Mouse (Mus musculus): Measurements from ENCODE around the gene Dqx1.

The Dqx1 gene

GRCm38 (mm10) chr6:83069488-83070246 is 12.0 kb downstream of the Dqx1 start:
- in situ Hi-C loops (cut with MboI; ENCODE audit: unreplicated experiment in 2 of 2), result no loop called here

- in situ Hi-C loops (cut with MboI; ENCODE audit: unreplicated experiment in 2 of 2), result no loop called here
These were observed 12.4 kb downstream of the Dqx1 start, which contains the start of gene Tlx2 for GRCm38 (mm10) chr6:83070247-83070310. Gene Tlx2 (minus strand): TSS chr6:83070293.

GRCm38 (mm10) chr6:83070311-83071219 is 12.9 kb downstream of the Dqx1 start:
- in situ Hi-C loops (cut with MboI; ENCODE audit: unreplicated experiment in 2 of 2), result no loop called here

GRCm38 (mm10) chr6:83071220-83071619 is 13.6 kb downstream of the Dqx1 start:
- in situ Hi-C loops (cut with MboI; ENCODE audit: unreplicated experiment in 2 of 2), result no loop called here

GRCm38 (mm10) chr6:83074979-83075378 is 17.3 kb downstream of the Dqx1 start:
- in situ Hi-C loops (cut with MboI; ENCODE audit: unreplicated experiment in 2 of 2), result loop anchor here in 1 of 2 experiments (5.0 to 25.0 kb wide), 2 partner anchors 78 to 1113 kb away; partner anchors contain the start of gene Mrpl19

- in situ Hi-C loops (cut with MboI; ENCODE audit: unreplicated experiment in 2 of 2), result loop anchor here in 1 of 2 experiments (5.0 to 25.0 kb wide), 2 partner anchors 80 to 1115 kb away; partner anchors contain the start of gene Mrpl19
These were observed 20.1 kb downstream of the Dqx1 start, which contains the start of gene Pcgf1 for GRCm38 (mm10) chr6:83077630-83078323. Gene Pcgf1 (plus strand): TSS chr6:83077869.

- in situ Hi-C loops (cut with MboI; ENCODE audit: unreplicated experiment in 2 of 2), result loop anchor here in 1 of 2 experiments (5.0 to 25.0 kb wide), 2 partner anchors 81 to 1116 kb away; partner anchors contain the start of gene Mrpl19
These were observed 20.7 kb downstream of the Dqx1 start for GRCm38 (mm10) chr6:83078324-83078858.

GRCm38 (mm10) chr6:83080210-83080609 is 22.6 kb downstream of the Dqx1 start:
- in situ Hi-C loops (cut with MboI; ENCODE audit: unreplicated experiment in 2 of 2), result loop anchor here in 1 of 2 experiments (25.0 kb wide), 1 partner anchor 1118 kb away; the partner anchor contains the start of gene Mrpl19

- in situ Hi-C loops (cut with MboI; ENCODE audit: unreplicated experiment in 2 of 2), result loop anchor here in 1 of 2 experiments (25.0 kb wide), 1 partner anchor 1121 kb away; the partner anchor contains the start of gene Mrpl19
These were observed 25.9 kb downstream of the Dqx1 start for GRCm38 (mm10) chr6:83083497-83083896.

- in situ Hi-C loops (cut with MboI; ENCODE audit: unreplicated experiment in 2 of 2), result loop anchor here in 1 of 2 experiments (25.0 kb wide), 1 partner anchor 1122 kb away; the partner anchor contains the start of gene Mrpl19
These were observed 26.8 kb downstream of the Dqx1 start for GRCm38 (mm10) chr6:83084477-83084876.

GRCm38 (mm10) chr6:83086121-83087035 is 28.7 kb downstream of the Dqx1 start, which contains the start of gene Lbx2:
Gene Lbx2 (plus strand): TSS chr6:83086367.
- in situ Hi-C loops (cut with MboI; ENCODE audit: unreplicated experiment in 2 of 2), result loop anchor here in 1 of 2 experiments (25.0 kb wide), 1 partner anchor 1124 kb away; the partner anchor contains the start of gene Mrpl19

- in situ Hi-C loops (cut with MboI; ENCODE audit: unreplicated experiment in 2 of 2), result loop anchor here in 1 of 2 experiments (25.0 kb wide), 1 partner anchor 1125 kb away; the partner anchor contains the start of gene Mrpl19
These were observed 29.7 kb downstream of the Dqx1 start for GRCm38 (mm10) chr6:83087205-83087925.

- in situ Hi-C loops (cut with MboI; ENCODE audit: unreplicated experiment in 2 of 2), result loop anchor here in 1 of 2 experiments (25.0 kb wide), 1 partner anchor 1126 kb away; the partner anchor contains the start of gene Mrpl19
These were observed 30.2 kb downstream of the Dqx1 start for GRCm38 (mm10) chr6:83087926-83088260.

GRCm38 (mm10) chr6:83092416-83093127 is 34.9 kb downstream of the Dqx1 start:
- in situ Hi-C loops (cut with MboI; ENCODE audit: unreplicated experiment in 2 of 2), result loop anchor here in 1 of 2 experiments (25.0 kb wide), 1 partner anchor 1130 kb away; the partner anchor contains the start of gene Mrpl19

GRCm38 (mm10) chr6:83095968-83096367 is 38.3 kb downstream of the Dqx1 start:
- in situ Hi-C loops (cut with MboI; ENCODE audit: unreplicated experiment in 2 of 2), result loop anchor here in 1 of 2 experiments (5.0 to 25.0 kb wide), 2 partner anchors 184 to 1134 kb away; partner anchors contain the start of gene Mrpl19

- in situ Hi-C loops (cut with MboI; ENCODE audit: unreplicated experiment in 2 of 2), result loop anchor here in 1 of 2 experiments (5.0 to 25.0 kb wide), 2 partner anchors 186 to 1136 kb away; partner anchors contain the start of gene Mrpl19
These were observed 40.8 kb downstream of the Dqx1 start for GRCm38 (mm10) chr6:83098411-83098810.

- in situ Hi-C loops (cut with MboI; ENCODE audit: unreplicated experiment in 2 of 2), result loop anchor here (5.0 to 10.0 kb wide), 6 partner anchors 53 to 403 kb away; partner anchors contain the start of genes 1700003E16Rik (in 1 of the 2), Dguok (in 1 of the 2), Mob1a (in 1 of the 2) and Mthfd2 (in 1 of the 2)
These were observed 43.7 kb downstream of the Dqx1 start, which contains the start of the genes Ccdc142 and Gm42688 for GRCm38 (mm10) chr6:83101316-83101687. Gene Ccdc142 (plus strand): TSS chr6:83101601. Gene Gm42688 (plus strand): TSS chr6:83101617.
